Mouse (Mus musculus) hindbrain, embryonic 11.5 days (tissue): ENCODE measurements around the gene Gm1673. TPM values are rescaled to one million over a fixed set of nuclear protein-coding genes. Genes with fewer than 3 reads are reported as not detected.

Experiments
- ATAC-seq: fragments of 200-750 bp; cut with Nextera tagmentation; 2 replicates; pipeline ENCODE4 v1.8.0; 2017; ENCODE audit warnings: mild to moderate bottlenecking, moderate TSS enrichment, moderate library complexity; ENCODE audit not compliant: low FRiP score
- DNase-seq: peaks from one replicate; pipeline ENCODE4 v3.0.0-alpha.2; 2015; ENCODE audit warnings: low spot score
- H3K27ac ChIP-seq: fragments of 300-500 bp; sonication (generic); 2 replicates; pipeline ENCODE4 v1.5.1; 2014; ENCODE audit warnings: mild to moderate bottlenecking, low read depth, low read length
- H3K27me3 ChIP-seq: fragments of 300-500 bp; sonication (generic); 2 replicates; pipeline ENCODE4 v1.6.1; 2014; ENCODE audit warnings: mild to moderate bottlenecking, low read length, moderate library complexity, mixed read lengths; ENCODE audit not compliant: control insufficient read depth, insufficient read depth
- H3K36me3 ChIP-seq: fragments of 300-500 bp; sonication (generic); 2 replicates; pipeline ENCODE4 v1.6.1; 2014; ENCODE audit warnings: mild to moderate bottlenecking, low read length, moderate library complexity, mixed read lengths; ENCODE audit not compliant: control insufficient read depth, insufficient read depth
- H3K4me1 ChIP-seq: fragments of 300-500 bp; sonication (generic); replicated peaks from 2 replicates; pipeline ENCODE4 v1.6.1; 2014; ENCODE audit warnings: low read length, mixed read lengths; ENCODE audit not compliant: control insufficient read depth, insufficient read depth
- H3K4me2 ChIP-seq: fragments of 300-500 bp; sonication (generic); replicated peaks from 2 replicates; pipeline ENCODE4 v1.6.1; 2014; ENCODE audit warnings: mild to moderate bottlenecking, low read depth, low read length
- H3K4me3 ChIP-seq: fragments of 300-500 bp; sonication (generic); 2 replicates; pipeline ENCODE4 v1.5.1; 2014; ENCODE audit warnings: low read depth, low read length
- H3K9ac ChIP-seq: fragments of 300-500 bp; sonication (generic); 2 replicates; pipeline ENCODE4 v1.6.1; 2014; ENCODE audit warnings: low read depth, low read length
- H3K9me3 ChIP-seq: fragments of 300-500 bp; sonication (generic); 2 replicates; pipeline ENCODE4 v1.6.1; 2016; ENCODE audit warnings: low read length; ENCODE audit not compliant: control insufficient read depth
- WGBS: fragments of 180-500 bp; shearing (Covaris S2); extraction: QIAGEN DNeasy Blood & Tissue Kit; methylation state at CpG from one replicate; pipeline ENCODE4 v1.1.7; 2014; 5-methylcytosine and 5-hydroxymethylcytosine counted together
- polyA plus RNA-seq: library from polyadenylated mRNA; unstranded; fragments of >200 nt; fragmentation: Nextera tagmentation; extraction: Ambion mirVana; gene quantifications from 2 replicates; pipeline ENCODE4 v1.2.1, GENCODE M21; 2014

The Gm1673 gene
- polyA plus RNA-seq, 1 experiment from 2014 or later, result 236 TPM

DNA sequence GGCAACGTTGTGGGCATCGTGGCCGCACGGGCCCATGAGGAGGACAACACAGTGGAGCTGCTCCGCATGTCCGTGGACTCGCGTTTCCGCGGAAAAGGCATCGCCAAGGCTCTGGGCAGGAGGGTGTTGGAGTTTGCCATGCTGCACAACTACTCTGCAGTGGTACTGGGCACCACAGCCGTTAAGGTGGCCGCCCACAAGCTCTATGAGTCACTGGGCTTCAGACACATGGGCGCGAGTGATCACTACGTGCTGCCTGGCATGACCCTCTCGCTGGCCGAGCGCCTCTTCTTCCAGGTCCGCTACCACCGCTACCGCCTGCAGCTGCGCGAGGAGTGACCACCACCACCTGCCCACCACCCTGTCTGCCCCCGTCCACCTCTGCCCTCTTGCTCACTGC lies 17.6 kb downstream of the Gm1673 start:
- peaks cover 8% of the 10 kb centered on the region; the same call in 1 of the 2 replicates for H3K4me1 ChIP-seq
- no peaks in the 10 kb centered on the region for H3K27me3 ChIP-seq
- DNase-seq (no peak), ATAC-seq (no peak)
- WGBS, result 96% methylated on average over 25 of the region's 25 CpGs
- no peaks in the 10 kb centered on the region for H3K36me3 ChIP-seq
- no peak overlapping the region for H3K4me2 ChIP-seq
- no peaks in the 10 kb centered on the region for H3K9me3 ChIP-seq
- no peak overlapping the region for H3K4me3 ChIP-seq
- H3K9ac ChIP-seq, result no peak overlapping the region
- no peak overlapping the region for H3K27ac ChIP-seq

GRCm38 (mm10) chr5:34001401-34001800 lies 18.2 kb downstream of the Gm1673 start:
- DNase-seq, result no peak
- no peak for ATAC-seq
- 100% methylated on average over 1 of the region's 1 CpGs for WGBS
- no peaks in the 10 kb centered on the region for H3K9me3 ChIP-seq
- H3K4me2 ChIP-seq, result no peak overlapping the region
- peaks cover 8% of the 10 kb centered on the region; the same call in 1 of the 2 replicates for H3K4me1 ChIP-seq
- no peak overlapping the region for H3K27ac ChIP-seq
- H3K9ac ChIP-seq, result no peak overlapping the region
- H3K4me3 ChIP-seq, result no peak overlapping the region
- H3K36me3 ChIP-seq, result no peaks in the 10 kb centered on the region
- no peaks in the 10 kb centered on the region for H3K27me3 ChIP-seq

DNA sequence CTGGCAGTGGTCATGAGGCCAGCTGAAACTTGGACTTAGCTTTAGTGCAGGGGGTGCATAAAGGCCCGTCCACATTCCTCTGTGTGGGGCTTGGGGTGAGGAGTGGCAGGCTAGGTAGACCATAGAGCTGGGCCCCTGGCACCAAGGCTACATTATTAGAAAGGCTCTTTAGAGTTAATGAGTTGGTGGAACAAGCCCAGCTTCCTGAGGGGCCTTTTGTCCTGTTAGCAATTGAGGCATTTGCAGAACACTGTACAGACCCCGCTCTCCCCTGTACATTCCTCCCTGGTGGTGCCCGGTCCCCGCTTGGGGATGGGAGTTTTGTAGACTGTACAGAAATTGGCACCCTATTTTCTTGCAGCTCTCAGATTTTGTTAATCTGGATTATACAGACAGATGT lies 19.4 kb downstream of the Gm1673 start:
- no peak for ATAC-seq
- no peak overlapping the region for H3K4me3 ChIP-seq
- no peak overlapping the region for H3K4me2 ChIP-seq
- H3K27ac ChIP-seq, result no peak overlapping the region
- no peaks in the 10 kb centered on the region for H3K27me3 ChIP-seq
- DNase-seq, result no peak
- no peaks in the 10 kb centered on the region for H3K36me3 ChIP-seq
- 94% methylated on average over 4 of the region's 4 CpGs for WGBS
- no peaks in the 10 kb centered on the region for H3K9me3 ChIP-seq
- H3K4me1 ChIP-seq, result peaks cover 7% of the 10 kb centered on the region; the same call in 1 of the 2 replicates
- H3K9ac ChIP-seq, result no peak overlapping the region

GRCm38 (mm10) chr5:34004618-34005017 lies 21.4 kb downstream of the Gm1673 start:
- no peak for ATAC-seq
- H3K9ac ChIP-seq, result no peak overlapping the region
- 85% methylated on average over 5 of the region's 5 CpGs for WGBS
- no peak for DNase-seq
- H3K4me2 ChIP-seq, result no peak overlapping the region
- no peaks in the 10 kb centered on the region for H3K4me1 ChIP-seq
- no peak overlapping the region for H3K27ac ChIP-seq
- H3K27me3 ChIP-seq, result no peaks in the 10 kb centered on the region
- no peak overlapping the region for H3K4me3 ChIP-seq
- no peaks in the 10 kb centered on the region for H3K36me3 ChIP-seq
- H3K9me3 ChIP-seq, result no peaks in the 10 kb centered on the region

- no peaks in the 10 kb centered on the region for H3K9me3 ChIP-seq
- ATAC-seq (no peak), DNase-seq (no peak)
- H3K27ac ChIP-seq, result no peak overlapping the region
- no peak overlapping the region for H3K4me3 ChIP-seq
- no peaks in the 10 kb centered on the region for H3K36me3 ChIP-seq
- H3K9ac ChIP-seq, result no peak overlapping the region
- 83% methylated on average over 4 of the region's 4 CpGs for WGBS
- H3K27me3 ChIP-seq, result no peaks in the 10 kb centered on the region
- no peak overlapping the region for H3K4me2 ChIP-seq
- no peaks in the 10 kb centered on the region for H3K4me1 ChIP-seq
These were observed 23.6 kb downstream of the Gm1673 start for GRCm38 (mm10) chr5:34006832-34007231.

GRCm38 (mm10) chr5:34007392-34007941 lies 24.2 kb downstream of the Gm1673 start:
- no peaks in the 10 kb centered on the region for H3K9me3 ChIP-seq
- DNase-seq (no peak), ATAC-seq (no peak)
- H3K4me2 ChIP-seq, result no peak overlapping the region
- H3K27me3 ChIP-seq, result no peaks in the 10 kb centered on the region
- WGBS, result 87% methylated on average over 4 of the region's 4 CpGs
- no peaks in the 10 kb centered on the region for H3K36me3 ChIP-seq
- no peak overlapping the region for H3K9ac ChIP-seq
- no peaks in the 10 kb centered on the region for H3K4me1 ChIP-seq
- no peak overlapping the region for H3K27ac ChIP-seq
- no peak overlapping the region for H3K4me3 ChIP-seq

- no peaks in the 10 kb centered on the region for H3K9me3 ChIP-seq
- no peak for ATAC-seq
- H3K27ac ChIP-seq, result no peak overlapping the region
- 73% methylated on average over 1 of the region's 1 CpGs for WGBS
- no peaks in the 10 kb centered on the region for H3K36me3 ChIP-seq
- H3K4me3 ChIP-seq, result no peak overlapping the region
- H3K4me1 ChIP-seq, result no peaks in the 10 kb centered on the region
- H3K9ac ChIP-seq, result no peak overlapping the region
- peak; percentile 12 for DNase-seq
- H3K27me3 ChIP-seq, result no peaks in the 10 kb centered on the region
- H3K4me2 ChIP-seq, result no peak overlapping the region
These were observed 31.4 kb downstream of the Gm1673 start for GRCm38 (mm10) chr5:34014652-34015051.

- no peak overlapping the region for H3K9ac ChIP-seq
- no peaks in the 10 kb centered on the region for H3K36me3 ChIP-seq
- no peaks in the 10 kb centered on the region for H3K4me1 ChIP-seq
- H3K27ac ChIP-seq, result no peak overlapping the region
- ATAC-seq, result no peak
- whole genome bisulfite sequencing, result 88% methylated on average over 4 of the region's 4 CpGs
- no peak overlapping the region for H3K4me2 ChIP-seq
- no peaks in the 10 kb centered on the region for H3K9me3 ChIP-seq
- H3K4me3 ChIP-seq, result no peak overlapping the region
- H3K27me3 ChIP-seq, result no peaks in the 10 kb centered on the region
- DNase-seq, result no peak
These were observed 35.7 kb downstream of the Gm1673 start for GRCm38 (mm10) chr5:34018968-34019367.

- no peak overlapping the region for H3K27ac ChIP-seq
- no peak overlapping the region for H3K4me3 ChIP-seq
- H3K9me3 ChIP-seq, result no peaks in the 10 kb centered on the region
- no peaks in the 10 kb centered on the region for H3K36me3 ChIP-seq
- H3K4me1 ChIP-seq, result no peaks in the 10 kb centered on the region
- H3K9ac ChIP-seq, result no peak overlapping the region
- ATAC-seq, result no peak
- H3K4me2 ChIP-seq, result no peak overlapping the region
- no peak for DNase-seq
- WGBS, result 74% methylated on average over 4 of the region's 4 CpGs
- H3K27me3 ChIP-seq, result no peaks in the 10 kb centered on the region
These were observed 46.9 kb downstream of the Gm1673 start for GRCm38 (mm10) chr5:34030101-34030500.
